ENCODE assay signal across 8 mouse cellular contexts in genomic region chr6:115267916-115268315, GRCm38 (mm10). TPM values are rescaled to one million over a fixed set of nuclear protein-coding genes. Genes with fewer than 3 reads are reported as not detected.
DNase-seq lines count a peak whose midpoint lies in the region; ATAC-seq and TF ChIP-seq lines count a peak whose summit lies in the region.

No protein-coding gene starts in this region.

- no peak overlapping the region for H3K4me3 ChIP-seq in cerebellum, adult 2 months (replicated peaks; ENCODE audit: insufficient read depth, low read depth, low read length)
- H3K4me3 ChIP-seq in hindbrain, embryonic 14.5 days (replicated peaks; ENCODE audit: low read length): no peak overlapping the region

- peaks cover 15% of the 10 kb centered on the region; the same call in 1 of the 2 replicates for H3K4me1 ChIP-seq in cerebellum, adult 2 months (ENCODE audit: control insufficient read depth, insufficient read depth, low read length)
- H3K4me1 ChIP-seq in hindbrain, embryonic 14.5 days (replicated peaks; ENCODE audit: control insufficient read depth, insufficient read depth, low read length): no peaks in the 10 kb centered on the region

- no peak overlapping the region for H3K9ac ChIP-seq in hindbrain, embryonic 14.5 days

- no peaks in the 10 kb centered on the region for H3K27me3 ChIP-seq in cerebellum, adult 2 months (ENCODE audit: control insufficient read depth, insufficient read depth, low read length)
- H3K27me3 ChIP-seq in hindbrain, embryonic 14.5 days (ENCODE audit: control insufficient read depth, insufficient read depth, low read length): no peaks in the 10 kb centered on the region

- no peak overlapping the region for H3K27ac ChIP-seq in cerebellum, adult 2 months (ENCODE audit: insufficient read depth, low read length)
- no peak overlapping the region for H3K27ac ChIP-seq in hindbrain, embryonic 14.5 days

- peak; percentile 61 for DNase-seq in R1 (ENCODE audit: low read depth, low spot score)
- peak; percentile 83 to 89 for DNase-seq in cerebellum, adult 2 months
- DNase-seq in frontal cortex, postnatal 10 days (ENCODE audit: low spot score in 2 of 2): peak; percentile 34 to 78
- DNase-seq in hindbrain, embryonic 14.5 days (ENCODE audit: low spot score): peak; percentile 78
- DNase-seq in layer of hippocampus, postnatal 14 days (ENCODE audit: low spot score in 2 of 2): peak; percentile 80 to 86
- DNase-seq in right cerebral cortex, postnatal 4 days: peak; percentile 70
- no peak for DNase-seq in spleen, adult 12 weeks (ENCODE audit: low spot score)

- 6% methylated on average over 2 of the region's 2 CpGs for whole genome bisulfite sequencing in cerebellum, adult 2 months
- WGBS in hindbrain, embryonic 14.5 days: 52% methylated on average over 2 of the region's 2 CpGs

- no peak overlapping the region for H3K4me2 ChIP-seq in hindbrain, embryonic 14.5 days (replicated peaks)

- H3K36me3 ChIP-seq in hindbrain, embryonic 14.5 days (replicated peaks; ENCODE audit: control insufficient read depth, insufficient read depth): peaks cover 19% of the 10 kb centered on the region; the same call in 1 of the 2 replicates

- ATAC-seq in hindbrain, embryonic 14.5 days (ENCODE audit: low FRiP score): peak; percentile 79; the same call in 1 of the 2 replicates
- ATAC-seq in megakaryocyte-erythroid progenitor cell, adult 5-6 weeks (replicated peaks; ENCODE audit: low FRiP score, low TSS enrichment, poor library complexity, severe bottlenecking): peak; percentile 86

- no peak for TF ChIP-seq POLR2A in cerebellum, adult 2 months (IDR thresholded peaks at IDR 0.05; ENCODE audit: borderline replicate concordance, insufficient read depth, low read length)

- H3K9me3 ChIP-seq in hindbrain, embryonic 14.5 days (ENCODE audit: control insufficient read depth, low read length): no peaks in the 10 kb centered on the region

- peak; percentile 98 for TF ChIP-seq CTCF in cerebellum, adult 2 months (IDR thresholded peaks at IDR 0.05; ENCODE audit: borderline replicate concordance, insufficient read depth, low read depth, low read length)

RNA-seq across cellular contexts. Expression of gene Timp4, which starts 15.9 kb away (rescaled TPM):
- 111 and 118 TPM in 2 replicates for polyA plus RNA-seq in cerebellum, adult 2 months (2012; rRNA removed)
- 19.6 and 24.9 TPM in 2 replicates for polyA plus RNA-seq in hindbrain, embryonic 14.5 days (2014; fragmentation: Nextera tagmentation; extraction: Ambion mirVana)
- 10 to 100 TPM; 25.2 to 34.6 TPM for total RNA-seq in layer of hippocampus, postnatal 14 days (2021)
- not detected in 2 replicates for total RNA-seq in megakaryocyte-erythroid progenitor cell, adult 5-6 weeks (2014; fragmentation: Nextera tagmentation)
- not detected in 2 replicates for total RNA-seq in megakaryocyte-erythroid progenitor cell, adult 5-6 weeks (2017)

RNA-seq across cellular contexts. Expression of gene Gm17482, which starts 40.8 kb away (rescaled TPM):
- polyA plus RNA-seq in cerebellum, adult 2 months (2012; rRNA removed): not detected in 2 replicates
- polyA plus RNA-seq in hindbrain, embryonic 14.5 days (2014; fragmentation: Nextera tagmentation; extraction: Ambion mirVana): not detected in 2 replicates
- not detected for total RNA-seq in layer of hippocampus, postnatal 14 days (2021)
- not detected in 2 replicates for total RNA-seq in megakaryocyte-erythroid progenitor cell, adult 5-6 weeks (2014; fragmentation: Nextera tagmentation)
- not detected in 2 replicates for total RNA-seq in megakaryocyte-erythroid progenitor cell, adult 5-6 weeks (2017)

Comparison
In these comparisons a context has a peak if more than half of its experiments do, and no peak if none do; other contexts are left out.
1. RNA of gene Timp4, which starts 15.9 kb away (total RNA-seq): 25.2 to 34.6 TPM in layer of hippocampus, postnatal 14 days; not detected in megakaryocyte-erythroid progenitor cell, adult 5-6 weeks; every median in the first group is over 10 times any median in the second.